In genomic region chr11:108224233-108224973, GRCm38 (mm10) we compare ENCODE assay signal across 8 mouse cellular contexts.
DNase-seq lines count a peak whose midpoint lies in the region; ATAC-seq lines count a peak whose summit lies in the region.
"Had no signal": no experiment of that assay in that cellular context is flagged by ENCODE, and none has a peak within 500 bp of the region (broad histone marks: within the 10 kb centered on the region; RNA-seq: fewer than 3 reads in every experiment).

No protein-coding gene starts in this region.

- H3K4me3 ChIP-seq in heart, embryonic 16.5 days (ENCODE audit: low read length): no peak overlapping the region
- no peak overlapping the region for H3K4me3 ChIP-seq in midbrain, embryonic 10.5 days
- H3K4me3 ChIP-seq in midbrain, embryonic 11.5 days (ENCODE audit: low read depth, low read length): no peak overlapping the region
- H3K4me3 ChIP-seq in hindbrain, embryonic 12.5 days: no peak overlapping the region
- no peak overlapping the region for H3K4me3 ChIP-seq in limb, embryonic 10.5 days

- H3K9ac ChIP-seq in heart, embryonic 16.5 days (ENCODE audit: low read length): no peak overlapping the region; the same call in 1 of the 2 replicates
- H3K9ac ChIP-seq in midbrain, embryonic 11.5 days (ENCODE audit: low read length): no peak overlapping the region
- H3K9ac ChIP-seq in hindbrain, embryonic 12.5 days: no peak overlapping the region

- H3K9me3 ChIP-seq in heart, embryonic 16.5 days (replicated peaks; ENCODE audit: control insufficient read depth, low read length): no peaks in the 10 kb centered on the region
- H3K9me3 ChIP-seq in midbrain, embryonic 10.5 days (replicated peaks): no peaks in the 10 kb centered on the region
- H3K9me3 ChIP-seq in midbrain, embryonic 11.5 days (ENCODE audit: control insufficient read depth, low read length): no peaks in the 10 kb centered on the region
- no peaks in the 10 kb centered on the region for H3K9me3 ChIP-seq in hindbrain, embryonic 12.5 days (replicated peaks)
- H3K9me3 ChIP-seq in limb, embryonic 10.5 days (replicated peaks): no peaks in the 10 kb centered on the region

- DNase-seq in heart, adult 8-10 months (ENCODE audit: low spot score): no peak
- no peak for DNase-seq in midbrain, embryonic 10.5 days (ENCODE audit: low spot score)
- no peak for DNase-seq in midbrain, embryonic 11.5 days (ENCODE audit: low spot score, missing footprints)
- peak; percentile 47 for DNase-seq in thymus, postnatal 25 days
- no peak for DNase-seq in limb, embryonic 10.5 days (ENCODE audit: low spot score)

- H3K4me1 ChIP-seq in heart, embryonic 16.5 days (ENCODE audit: control insufficient read depth, insufficient read depth, low read length): peaks cover 39% of the 10 kb centered on the region
- peaks cover 29% of the 10 kb centered on the region for H3K4me1 ChIP-seq in midbrain, embryonic 10.5 days
- peaks cover 7% of the 10 kb centered on the region; the same call in 1 of the 2 replicates for H3K4me1 ChIP-seq in midbrain, embryonic 11.5 days (ENCODE audit: control insufficient read depth, insufficient read depth, low read length)
- peaks cover 17% of the 10 kb centered on the region for H3K4me1 ChIP-seq in hindbrain, embryonic 12.5 days
- peaks cover 41% of the 10 kb centered on the region for H3K4me1 ChIP-seq in limb, embryonic 10.5 days

- H3K4me2 ChIP-seq in heart, embryonic 16.5 days (ENCODE audit: low read depth, low read length): peak overlapping the region; percentile 38
- H3K4me2 ChIP-seq in midbrain, embryonic 11.5 days: no peak overlapping the region
- H3K4me2 ChIP-seq in hindbrain, embryonic 12.5 days (replicated peaks): no peak overlapping the region

- WGBS in heart, embryonic 16.5 days: 32% methylated on average over 11 of the region's 11 CpGs
- 60% methylated on average over 11 of the region's 11 CpGs for WGBS in midbrain, embryonic 10.5 days
- 44% methylated on average over 11 of the region's 11 CpGs for WGBS in midbrain, embryonic 11.5 days
- WGBS in hindbrain, embryonic 12.5 days: 45% methylated on average over 11 of the region's 11 CpGs
- WGBS in limb, embryonic 10.5 days: 59% methylated on average over 11 of the region's 11 CpGs

- H3K36me3 ChIP-seq in heart, embryonic 16.5 days (ENCODE audit: control insufficient read depth, insufficient read depth): no peaks in the 10 kb centered on the region
- H3K36me3 ChIP-seq in midbrain, embryonic 10.5 days: no peaks in the 10 kb centered on the region
- no peaks in the 10 kb centered on the region for H3K36me3 ChIP-seq in midbrain, embryonic 11.5 days (ENCODE audit: control insufficient read depth, insufficient read depth, low read length)
- no peaks in the 10 kb centered on the region for H3K36me3 ChIP-seq in hindbrain, embryonic 12.5 days
- H3K36me3 ChIP-seq in limb, embryonic 10.5 days: no peaks in the 10 kb centered on the region

- ATAC-seq in heart, embryonic 16.5 days (replicated peaks; ENCODE audit: extremely low read depth, insufficient read depth, low FRiP score): no peak
- ATAC-seq in midbrain, embryonic 11.5 days (ENCODE audit: low FRiP score): no peak
- ATAC-seq in hindbrain, embryonic 12.5 days (ENCODE audit: low FRiP score): no peak
- ATAC-seq: forebrain, embryonic 16.5 days had no signal

- H3K27ac ChIP-seq in heart, embryonic 16.5 days (ENCODE audit: low read length): peak overlapping the region; percentile 64
- 0 out of 2 replicates have a peak overlapping the region, but pooled peaks have one; percentile 17 for H3K27ac ChIP-seq in midbrain, embryonic 10.5 days (replicated peaks)
- no peak overlapping the region for H3K27ac ChIP-seq in midbrain, embryonic 11.5 days (ENCODE audit: low read depth, low read length)
- 0 out of 2 replicates have a peak overlapping the region, but pooled peaks have one; percentile 35 for H3K27ac ChIP-seq in hindbrain, embryonic 12.5 days
- no peak overlapping the region for H3K27ac ChIP-seq in limb, embryonic 10.5 days

- no peaks in the 10 kb centered on the region for H3K27me3 ChIP-seq in heart, embryonic 16.5 days (ENCODE audit: control insufficient read depth, insufficient read depth, low read length)
- 0 out of 2 replicates have a peak, but pooled peaks cover 6% of the 10 kb centered on the region for H3K27me3 ChIP-seq in midbrain, embryonic 10.5 days (ENCODE audit: low read depth, poor library complexity, severe bottlenecking)
- no peaks in the 10 kb centered on the region; the same call in 1 of the 2 replicates for H3K27me3 ChIP-seq in midbrain, embryonic 11.5 days (ENCODE audit: control insufficient read depth, insufficient read depth, low read length)
- H3K27me3 ChIP-seq in hindbrain, embryonic 12.5 days: no peaks in the 10 kb centered on the region
- no peaks in the 10 kb centered on the region for H3K27me3 ChIP-seq in limb, embryonic 10.5 days (ENCODE audit: low read depth, poor library complexity, severe bottlenecking)

Comparison
In these comparisons a context has a peak if more than half of its experiments do, and no peak if none do; other contexts are left out.
1. H3K27ac ChIP-seq: peak in heart, embryonic 16.5 days (single experiment), midbrain, embryonic 10.5 days (single experiment) and hindbrain, embryonic 12.5 days (single experiment); none in midbrain, embryonic 11.5 days (single experiment) and limb, embryonic 10.5 days (single experiment).